In the genomic region with DNA sequence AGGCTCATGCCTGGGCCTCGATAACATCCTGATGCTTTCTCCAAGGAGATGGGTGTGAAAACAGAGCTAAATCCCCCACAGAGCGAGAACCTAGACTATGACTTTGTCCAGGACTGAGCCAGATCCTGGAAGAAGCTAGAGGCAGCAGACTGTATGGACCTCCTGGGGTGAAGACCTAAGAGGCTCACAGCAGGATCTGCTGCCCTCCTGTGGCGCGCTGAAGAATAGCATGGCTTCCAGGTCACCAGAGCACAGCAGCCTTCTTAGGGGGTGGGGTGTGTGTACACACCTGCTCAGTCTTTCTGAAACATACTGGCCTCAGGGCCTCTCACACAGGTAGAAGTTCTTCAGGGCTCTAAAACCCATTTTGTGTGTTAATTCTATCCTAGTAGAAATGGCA, we compare ENCODE assay signal across 7 mouse cellular contexts. TPM values are rescaled to one million over a fixed set of nuclear protein-coding genes. Genes with fewer than 3 reads are reported as not detected.
DNase-seq lines count a peak whose midpoint lies in the region; ATAC-seq lines count a peak whose summit lies in the region.

No protein-coding gene starts in this region.

- H3K9me3 ChIP-seq in hindbrain, embryonic 15.5 days, result no peaks in the 10 kb centered on the region

- no peak overlapping the region for H3K4me3 ChIP-seq in hindbrain, embryonic 15.5 days

- H3K36me3 ChIP-seq in hindbrain, embryonic 15.5 days, result no peaks in the 10 kb centered on the region

- H3K27me3 ChIP-seq in hindbrain, embryonic 15.5 days, result no peaks in the 10 kb centered on the region

- ATAC-seq in frontal cortex, adult (ENCODE audit: low TSS enrichment), result peak; percentile 89
- ATAC-seq in hindbrain, embryonic 15.5 days (ENCODE audit: low FRiP score, low read depth), result 0 out of 2 replicates have a peak, but pooled peaks have one; percentile 48
- ATAC-seq in megakaryocyte, adult 5-6 weeks (ENCODE audit: poor library complexity, severe bottlenecking), result peak; percentile 99

- no peak overlapping the region for H3K4me2 ChIP-seq in hindbrain, embryonic 15.5 days

- WGBS in hindbrain, embryonic 15.5 days, result 15% methylated on average over 4 of the region's 4 CpGs

- H3K4me1 ChIP-seq in hindbrain, embryonic 15.5 days (replicated peaks), result no peaks in the 10 kb centered on the region

- DNase-seq in R1 (ENCODE audit: low read depth, low spot score), result peak; percentile 84
- peak; percentile 63 for DNase-seq in cerebellum, adult 8-10 months
- DNase-seq in layer of hippocampus, postnatal 36 days, result peak; percentile 55
- peak; percentile 61 for DNase-seq in right cerebral cortex, postnatal 25 days

- H3K9ac ChIP-seq in hindbrain, embryonic 15.5 days, result no peak overlapping the region

- H3K27ac ChIP-seq in hindbrain, embryonic 15.5 days (replicated peaks), result no peak overlapping the region

RNA-seq across cellular contexts. Expression of a gene that starts 15.6 kb away (rescaled TPM):
- polyA plus RNA-seq in hindbrain, embryonic 15.5 days (2015; fragmentation: Nextera tagmentation; extraction: Ambion mirVana), result 2.3 and 2.6 TPM in 2 replicates
- 10 to 100 TPM; 55.0 to 68.3 TPM for total RNA-seq in layer of hippocampus, postnatal 36 days (2021)
- 1.5 and 2.4 TPM in 2 replicates for total RNA-seq in megakaryocyte, adult 5-6 weeks (2015)
- 0.84 and 2.4 TPM in 2 replicates for total RNA-seq in megakaryocyte, adult 5-6 weeks (2017)

RNA-seq across cellular contexts. Expression of a gene that starts 48.2 kb away (rescaled TPM):
- 18.5 and 19.9 TPM in 2 replicates for polyA plus RNA-seq in hindbrain, embryonic 15.5 days (2015; fragmentation: Nextera tagmentation; extraction: Ambion mirVana)
- total RNA-seq in layer of hippocampus, postnatal 36 days (2021), result 10 to 100 TPM; 18.8 to 21.0 TPM
- 14.0 and 17.3 TPM in 2 replicates for total RNA-seq in megakaryocyte, adult 5-6 weeks (2015)
- 13.6 and 18.9 TPM in 2 replicates for total RNA-seq in megakaryocyte, adult 5-6 weeks (2017)

Comparison
In these comparisons a context has a peak if more than half of its experiments do, and no peak if none do; other contexts are left out.
1. ATAC-seq: peak in every context shown above with its lines; median percentile 99 in megakaryocyte, adult 5-6 weeks; 89 in frontal cortex, adult; 48 in hindbrain, embryonic 15.5 days.
2. RNA of a gene that starts 15.6 kb away (total RNA-seq): 55.0 to 68.3 TPM in layer of hippocampus, postnatal 36 days; 0.84 to 2.4 TPM in megakaryocyte, adult 5-6 weeks; every median in the first group is over 10 times any median in the second.
3. Peak in every context shown above with its lines, with median percentiles within 50 percentile points of each other: DNase-seq.